Mouse (Mus musculus) ovary, postnatal 36 days (tissue): ENCODE data around the gene Nt5c2.
"Not testable (repeated sequence)": the region's sequence is repeated elsewhere in the genome, so short reads cannot be mapped to it uniquely, and the experiment has no call there.

ENCODE experiments used
- DNase-seq: peaks from one replicate; pipeline ENCODE4 v3.0.0; 2022; ENCODE audit warnings: low spot score, mixed read lengths

The Nt5c2 gene

GRCm38 (mm10) chr19:46988231-46989087, 26.5 kb downstream of the Nt5c2 start:
- peak; percentile 59 for DNase-seq

- no peak for DNase-seq
These were observed 27.3 kb downstream of the Nt5c2 start for GRCm38 (mm10) chr19:46987646-46988045.

GRCm38 (mm10) chr19:46984726-46985622, 30.0 kb downstream of the Nt5c2 start:
- no peak for DNase-seq

- DNase-seq: no peak
These were observed 31.0 kb downstream of the Nt5c2 start for GRCm38 (mm10) chr19:46983966-46984380.

- no peak for DNase-seq
These were observed 31.5 kb downstream of the Nt5c2 start for GRCm38 (mm10) chr19:46983352-46983965.

- DNase-seq: no peak
These were observed 33.5 kb downstream of the Nt5c2 start for GRCm38 (mm10) chr19:46981462-46981861.

GRCm38 (mm10) chr19:46979781-46980105, 35.2 kb downstream of the Nt5c2 start:
- no peak for DNase-seq

GRCm38 (mm10) chr19:46978920-46979780, 35.8 kb downstream of the Nt5c2 start:
- DNase-seq: no peak

- not testable (repeated sequence) for DNase-seq
These were observed 36.9 kb downstream of the Nt5c2 start for GRCm38 (mm10) chr19:46978069-46978468.

GRCm38 (mm10) chr19:46977460-46977859, 37.5 kb downstream of the Nt5c2 start:
- DNase-seq: no peak

- no peak for DNase-seq
These were observed 38.2 kb downstream of the Nt5c2 start for GRCm38 (mm10) chr19:46976743-46977142.

- no peak for DNase-seq
These were observed 39.0 kb downstream of the Nt5c2 start for GRCm38 (mm10) chr19:46975997-46976396.

GRCm38 (mm10) chr19:46975565-46975964, 39.4 kb downstream of the Nt5c2 start:
- DNase-seq: peak; percentile 39

GRCm38 (mm10) chr19:46972159-46972558, 42.8 kb downstream of the Nt5c2 start:
- DNase-seq: no peak

- DNase-seq: no peak
These were observed 43.2 kb downstream of the Nt5c2 start for GRCm38 (mm10) chr19:46971712-46972111.

- no peak for DNase-seq
These were observed 43.8 kb downstream of the Nt5c2 start for GRCm38 (mm10) chr19:46971051-46971689.

GRCm38 (mm10) chr19:46970121-46970729, 44.7 kb downstream of the Nt5c2 start:
- DNase-seq: no peak

- DNase-seq: no peak
These were observed 45.5 kb downstream of the Nt5c2 start for GRCm38 (mm10) chr19:46969286-46969985.

GRCm38 (mm10) chr19:46968833-46969232, 46.1 kb downstream of the Nt5c2 start:
- DNase-seq: no peak

- no peak for DNase-seq
These were observed 47.1 kb downstream of the Nt5c2 start for GRCm38 (mm10) chr19:46967861-46968260.
